Mouse (Mus musculus) megakaryocyte progenitor cell, adult 5-6 weeks (primary cell): Measurements from ENCODE around the gene Dcdc2a. TPM values are rescaled to one million over a fixed set of nuclear protein-coding genes. Genes with fewer than 3 reads are reported as not detected.

Experiments
- ATAC-seq: replicated peaks from 2 replicates; pipeline ENCODE4 v1.8.0; 2016; ENCODE audit warnings: mild to moderate bottlenecking, moderate TSS enrichment, inconsistent platforms; ENCODE audit not compliant: poor library complexity
- total RNA-seq, 2 experiments: library from RNA; stranded (forward) in 1 of 2; stranded (reverse) in 1 of 2; fragments of 157-497, 149-512 nt in 1 of 2; fragments of 200-1000 nt in 1 of 2; gene quantifications; 2 replicates each; pipeline versions ENCODE4 v1.2.3 to v1.2.4; 2015 to 2017

The Dcdc2a gene
- total RNA-seq, 2 experiments from 2014 or later = not detected

DNA sequence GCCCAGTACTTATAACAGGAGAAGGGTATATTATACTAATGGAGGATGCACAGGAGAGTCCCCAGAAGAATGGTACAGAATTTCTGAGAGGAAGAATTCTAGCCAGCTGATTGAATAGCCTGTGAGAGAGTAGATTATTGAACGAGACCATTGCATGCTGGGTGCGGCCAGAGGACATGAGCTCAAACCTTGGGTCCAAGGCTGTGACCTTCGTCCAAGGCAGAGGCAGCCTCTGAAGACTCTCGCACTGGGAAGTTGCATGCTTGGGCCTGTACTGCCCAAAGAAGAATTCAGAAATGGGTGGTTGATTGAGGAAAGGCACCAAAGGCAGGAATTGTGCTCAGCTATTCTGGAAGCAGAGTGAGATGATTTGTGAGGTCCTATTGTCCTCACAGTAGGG lies 38.0 kb downstream of the Dcdc2a start:
- no peak for ATAC-seq

- ATAC-seq = no peak
Measured at GRCm38 (mm10) chr13:25094381-25094780, 38.6 kb downstream of the Dcdc2a start.

GRCm38 (mm10) chr13:25097348-25097747 lies 41.5 kb downstream of the Dcdc2a start:
- ATAC-seq = no peak

- no peak for ATAC-seq
Measured at GRCm38 (mm10) chr13:25098578-25098977, 42.8 kb downstream of the Dcdc2a start.

GRCm38 (mm10) chr13:25099508-25099907 lies 43.7 kb downstream of the Dcdc2a start:
- ATAC-seq = no peak

DNA sequence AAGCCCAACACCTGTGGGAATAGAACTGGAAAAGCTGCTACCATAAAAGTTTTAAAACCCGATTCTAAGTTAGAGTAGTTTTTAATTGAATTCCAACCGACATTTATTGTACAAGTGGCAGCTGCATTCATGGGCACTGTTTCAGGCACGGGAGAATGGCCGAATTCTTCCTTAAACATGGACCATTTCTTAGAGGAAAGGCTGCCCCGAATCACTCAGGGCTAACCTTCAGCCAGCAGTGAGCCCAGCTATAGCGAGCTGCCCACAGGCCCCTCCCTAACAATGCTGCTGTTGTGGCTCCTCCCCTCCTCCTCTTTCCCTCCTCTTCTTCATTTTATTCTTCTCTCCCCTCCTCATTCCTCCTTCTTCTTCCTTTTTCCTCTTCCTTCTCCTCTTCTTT lies 44.8 kb downstream of the Dcdc2a start:
- no peak for ATAC-seq

DNA sequence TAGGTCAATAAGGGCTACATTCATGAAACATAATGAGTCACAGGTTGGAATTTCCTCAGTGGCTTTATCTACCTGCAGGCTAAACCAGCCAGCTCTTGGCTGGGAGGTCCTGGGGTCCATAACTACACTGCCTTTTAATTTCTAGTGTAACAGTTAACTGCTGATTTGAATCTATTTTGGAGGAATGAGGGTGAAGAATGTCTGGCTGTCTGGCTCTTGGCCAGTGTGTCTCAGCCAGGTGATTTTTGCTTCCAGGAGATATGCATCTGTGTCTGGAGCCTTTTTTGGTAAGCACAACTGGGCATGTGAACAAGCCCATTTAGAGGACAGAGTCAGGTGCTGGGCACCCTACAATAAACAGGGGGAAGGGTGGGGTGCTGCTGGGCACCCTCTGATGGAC lies 49.9 kb downstream of the Dcdc2a start:
- ATAC-seq = no peak

- ATAC-seq = no peak
Measured at GRCm38 (mm10) chr13:25106740-25107139, 50.9 kb downstream of the Dcdc2a start.

DNA sequence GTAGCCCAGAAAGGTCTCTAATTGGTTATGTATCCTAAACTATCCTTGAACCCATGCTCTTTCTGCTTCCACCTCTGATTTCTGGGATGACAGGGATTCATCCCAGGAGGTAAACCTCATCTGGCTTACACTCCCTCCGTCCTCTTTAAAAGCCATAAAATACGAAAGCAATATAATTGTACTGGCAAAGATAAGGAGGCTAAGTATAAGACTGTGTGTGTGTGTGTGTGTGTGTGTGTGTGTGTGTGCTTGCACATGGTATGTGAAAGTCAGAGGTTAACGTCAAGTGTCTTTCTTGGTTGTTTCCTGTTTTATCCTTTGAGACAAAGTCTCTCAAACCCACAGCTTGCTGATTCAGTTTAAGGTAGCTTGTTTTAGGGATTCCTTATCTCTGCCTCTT lies 52.5 kb downstream of the Dcdc2a start:
- no peak for ATAC-seq

GRCm38 (mm10) chr13:25110592-25111095 lies 54.8 kb downstream of the Dcdc2a start:
- 0 out of 2 replicates have a peak, but pooled peaks have one; percentile 11 for ATAC-seq

DNA sequence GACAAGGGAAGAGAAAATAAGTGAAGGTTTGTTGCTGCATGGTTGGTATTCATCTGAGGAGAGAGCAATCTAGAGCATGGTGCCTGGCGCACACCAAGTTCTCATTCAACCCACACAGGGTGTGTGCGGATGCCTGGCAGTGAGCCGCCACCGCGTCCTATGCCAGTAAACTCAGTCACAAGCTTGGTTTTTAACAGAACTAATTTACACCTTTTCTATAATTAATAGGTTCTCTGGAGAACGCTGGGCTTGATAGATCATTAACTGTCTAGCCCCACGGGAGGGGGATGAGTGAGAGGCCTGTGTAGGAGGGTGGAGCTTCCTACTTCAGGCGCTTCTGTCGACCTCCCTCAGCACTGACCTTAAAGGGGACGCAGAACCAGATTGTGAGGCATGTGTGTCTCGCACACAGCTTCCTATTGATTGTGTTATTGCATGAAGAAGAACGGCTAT lies 59.7 kb downstream of the Dcdc2a start:
- peak; percentile 49; the same call in 1 of the 2 replicates for ATAC-seq

- ATAC-seq = peak; percentile 84
Measured at GRCm38 (mm10) chr13:25115971-25116370, 60.2 kb downstream of the Dcdc2a start.

DNA sequence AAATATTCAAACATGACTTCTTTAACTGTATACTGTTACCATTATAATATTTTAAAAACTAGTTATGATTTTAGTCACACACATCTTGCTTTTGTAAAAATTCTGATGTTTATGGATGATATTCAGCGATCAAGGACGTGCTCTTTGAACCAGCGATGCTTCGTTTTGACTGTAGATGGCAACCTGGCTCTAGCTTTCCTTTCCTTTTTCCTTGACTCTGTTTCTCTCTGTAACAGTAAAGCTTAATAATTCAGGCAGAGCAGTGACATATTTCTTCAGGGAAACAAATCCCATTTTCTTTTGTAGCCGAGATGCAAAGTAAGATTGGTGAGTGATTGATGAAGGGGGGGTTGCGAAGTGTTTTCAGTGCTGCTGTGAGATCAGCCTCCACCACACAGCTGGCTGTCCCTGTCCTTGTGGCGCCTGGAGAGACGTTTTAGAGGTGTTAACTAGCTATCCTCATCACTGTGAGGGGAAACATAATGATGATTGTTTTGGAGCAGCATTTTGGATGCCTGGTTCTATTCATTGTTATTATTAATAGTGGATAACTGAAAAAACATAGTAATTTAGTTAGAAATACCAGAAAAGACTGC lies 67.0 kb downstream of the Dcdc2a start:
- ATAC-seq = no peak

DNA sequence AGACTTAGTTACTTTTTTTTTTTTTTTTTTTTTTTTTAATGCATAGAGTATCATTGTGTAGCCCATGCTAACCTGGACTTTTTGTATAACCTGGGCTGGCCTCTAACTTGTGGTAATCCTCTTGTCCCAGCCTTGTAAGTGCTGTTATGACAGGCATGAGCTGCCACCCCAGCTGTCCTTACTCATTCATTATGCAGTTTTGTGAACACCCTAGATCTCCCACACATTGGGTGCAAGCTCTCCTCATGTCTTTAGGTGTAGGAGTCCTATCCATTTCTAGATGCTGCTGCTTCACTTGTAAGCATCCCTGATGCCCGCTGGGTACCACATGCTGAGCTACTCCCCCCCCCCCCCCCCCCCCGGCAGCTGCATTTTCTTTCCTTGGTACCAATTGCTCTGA lies 71.4 kb downstream of the Dcdc2a start:
- ATAC-seq = no peak

- ATAC-seq = no peak
Measured at GRCm38 (mm10) chr13:25127806-25128205, 72.0 kb downstream of the Dcdc2a start.

- no peak for ATAC-seq
Measured at GRCm38 (mm10) chr13:25128766-25129165, 73.0 kb downstream of the Dcdc2a start.

DNA sequence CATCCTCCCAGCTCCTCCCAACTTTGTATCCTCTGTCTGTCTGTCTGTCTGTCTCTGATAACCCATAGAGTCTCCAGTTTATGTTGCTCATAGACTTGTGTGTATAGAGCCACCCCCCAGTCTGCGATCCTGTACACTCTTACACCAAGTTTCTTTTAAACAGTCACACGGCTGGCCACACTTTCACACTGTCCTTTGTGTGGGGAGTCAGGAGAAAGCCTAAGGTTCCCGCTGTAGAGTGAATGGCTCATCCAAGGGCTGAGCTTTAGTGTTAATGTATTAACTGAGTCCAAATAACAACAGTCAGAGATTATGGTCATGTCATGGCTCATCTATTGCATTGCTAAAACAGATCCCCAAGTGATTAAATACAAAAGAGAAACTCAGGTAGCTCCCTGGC lies 87.3 kb downstream of the Dcdc2a start:
- no peak for ATAC-seq

DNA sequence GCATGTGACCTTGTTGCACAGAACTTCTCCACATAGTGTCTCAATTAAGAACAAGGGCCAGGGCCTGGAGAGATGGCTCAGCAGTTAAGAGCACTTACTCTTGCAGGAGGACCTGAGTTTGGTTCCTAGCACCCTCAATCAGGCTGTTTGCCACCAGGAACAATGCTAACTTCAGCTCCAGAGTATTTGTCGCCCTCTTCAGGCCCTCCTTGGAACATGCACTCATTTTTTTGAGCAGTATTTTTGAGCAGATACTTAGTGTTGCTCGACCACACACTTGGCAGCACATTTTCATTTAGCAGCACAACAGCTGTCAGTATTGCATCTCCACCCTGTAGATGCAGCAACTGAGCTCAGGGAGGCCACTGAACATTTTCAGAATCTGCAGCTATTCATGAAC lies 88.3 kb downstream of the Dcdc2a start:
- no peak for ATAC-seq

GRCm38 (mm10) chr13:25146232-25146631 lies 90.4 kb downstream of the Dcdc2a start:
- no peak for ATAC-seq

- ATAC-seq = no peak
Measured at GRCm38 (mm10) chr13:25150154-25150781, 94.5 kb downstream of the Dcdc2a start.

DNA sequence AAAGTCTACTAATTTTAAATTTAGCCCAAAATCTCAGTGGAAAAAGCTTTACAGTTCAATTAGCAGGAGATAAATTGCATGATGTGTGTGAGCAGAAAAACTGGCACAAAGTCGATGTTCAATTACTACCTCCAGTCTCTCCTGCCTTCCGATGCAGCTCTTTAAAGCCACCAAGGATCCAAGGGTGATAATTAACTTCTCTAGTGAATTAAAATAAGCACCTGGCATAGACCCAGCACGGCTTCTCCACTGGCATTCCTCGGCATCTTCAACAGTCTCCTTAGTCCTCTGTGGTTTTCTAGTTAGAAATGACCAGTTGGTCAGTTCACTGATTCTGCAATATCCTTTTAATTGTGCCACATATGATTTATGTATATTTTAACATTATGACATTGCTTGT lies 95.1 kb downstream of the Dcdc2a start:
- no peak for ATAC-seq

GRCm38 (mm10) chr13:25159917-25160316 lies 104.1 kb downstream of the Dcdc2a start:
- no peak for ATAC-seq

- no peak for ATAC-seq
Measured at GRCm38 (mm10) chr13:25160804-25161203, 105.0 kb downstream of the Dcdc2a start.
